Mouse (Mus musculus): ENCODE results near the gene Pym1.
"Not testable (repeated sequence)": the region's sequence is repeated elsewhere in the genome, so short reads cannot be mapped to it uniquely, and the experiment has no call there.

Gene Pym1

DNA sequence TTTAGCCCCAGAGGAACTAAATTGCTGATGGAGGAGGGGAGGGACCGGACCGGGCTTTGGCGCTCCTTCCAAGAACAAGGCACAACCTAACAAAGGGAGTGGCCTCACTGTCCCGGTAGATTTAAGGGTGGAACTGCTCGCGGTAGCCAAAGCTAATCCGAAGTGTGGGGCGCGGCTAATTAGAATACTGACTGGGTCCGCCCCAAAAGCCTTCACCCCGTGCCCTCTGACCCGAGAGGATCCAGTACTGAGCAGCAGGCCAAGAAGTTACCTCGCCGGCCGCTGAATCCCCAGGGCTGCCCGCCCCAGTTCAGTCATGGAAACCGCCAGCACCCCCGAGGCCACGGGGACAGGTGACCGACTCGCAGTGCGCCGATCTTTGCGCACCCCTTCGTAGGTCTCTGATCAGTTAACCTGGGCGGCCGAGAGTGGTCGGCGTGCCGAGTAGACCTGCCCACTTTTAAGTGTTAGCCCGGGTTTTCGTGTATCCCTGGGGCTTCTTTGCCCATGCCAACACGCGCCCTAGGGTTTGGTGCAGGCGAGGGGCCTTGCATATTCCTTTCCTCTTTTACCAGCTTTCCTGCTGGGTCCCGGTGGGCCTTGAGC lies at the start of gene Pym1:
Pym1 (plus strand) TSS at position 244 of the 606 bp plus-strand sequence.
- peak; percentile 18 to 29 for DNase-seq (ENCODE audit: low spot score in 2 of 2)

DNA sequence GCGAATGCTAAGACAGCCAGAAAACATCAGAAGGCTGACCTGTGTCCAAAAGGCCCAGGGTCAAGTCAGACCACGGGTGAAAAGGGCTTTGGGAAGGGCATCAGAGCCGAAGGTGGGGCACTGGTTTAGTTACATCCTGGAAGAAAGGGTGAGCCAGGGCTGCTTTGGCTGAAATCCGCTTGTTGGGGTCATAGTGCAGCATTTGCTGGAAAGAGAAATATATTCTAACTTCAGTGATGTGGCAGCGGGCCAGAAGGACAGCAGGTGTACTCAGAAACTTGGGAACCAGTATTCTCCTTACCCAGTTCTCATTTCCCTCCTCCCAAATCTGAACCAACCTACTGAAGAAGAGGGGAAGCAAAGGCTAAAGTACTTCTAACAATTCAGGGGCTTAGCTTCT lies 48.7 kb upstream of the Pym1 start:
- DNase-seq (ENCODE audit: low spot score in 2 of 2), result no peak

DNA sequence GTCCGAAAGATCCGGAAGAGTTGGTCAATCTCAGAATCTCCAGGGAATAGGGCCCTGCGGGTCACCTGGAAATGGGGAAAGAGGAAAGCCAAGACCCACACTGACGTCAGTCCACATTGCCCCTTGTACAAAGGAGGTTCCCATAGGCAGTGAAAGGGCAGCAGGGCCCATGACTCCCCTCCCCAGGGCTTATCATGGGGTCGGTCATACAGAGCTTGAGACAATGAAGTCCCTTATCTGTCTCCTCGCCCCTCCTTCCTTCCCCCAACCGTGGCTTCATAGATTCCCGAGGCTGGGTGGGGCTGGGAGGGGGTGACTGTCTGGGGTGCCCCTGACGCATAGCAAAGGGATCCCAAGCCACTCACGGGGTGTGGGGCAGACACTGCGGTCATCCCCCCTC lies 48.1 kb upstream of the Pym1 start:
- DNase-seq (ENCODE audit: low spot score in 2 of 2), result no peak

DNA sequence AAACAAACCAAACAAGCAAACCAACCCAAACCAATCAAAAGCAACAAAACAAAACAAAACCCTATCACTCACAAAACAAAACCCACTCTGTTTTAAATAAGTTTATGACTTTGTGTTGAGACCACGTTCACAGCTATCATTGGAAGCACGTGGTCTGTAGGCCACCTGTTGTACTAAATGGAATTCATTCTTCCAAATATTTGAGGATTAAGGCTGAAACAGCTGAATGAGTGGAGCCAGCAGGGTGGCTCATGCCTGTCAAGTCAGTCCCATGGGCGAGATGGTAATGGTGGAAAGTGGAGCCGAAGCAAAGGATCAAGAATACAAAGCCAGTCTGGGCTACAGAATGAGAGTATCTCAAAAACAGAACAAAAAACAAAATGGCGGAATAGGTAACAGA lies 47.0 kb upstream of the Pym1 start:
- no peak for DNase-seq (ENCODE audit: low spot score in 2 of 2)

DNA sequence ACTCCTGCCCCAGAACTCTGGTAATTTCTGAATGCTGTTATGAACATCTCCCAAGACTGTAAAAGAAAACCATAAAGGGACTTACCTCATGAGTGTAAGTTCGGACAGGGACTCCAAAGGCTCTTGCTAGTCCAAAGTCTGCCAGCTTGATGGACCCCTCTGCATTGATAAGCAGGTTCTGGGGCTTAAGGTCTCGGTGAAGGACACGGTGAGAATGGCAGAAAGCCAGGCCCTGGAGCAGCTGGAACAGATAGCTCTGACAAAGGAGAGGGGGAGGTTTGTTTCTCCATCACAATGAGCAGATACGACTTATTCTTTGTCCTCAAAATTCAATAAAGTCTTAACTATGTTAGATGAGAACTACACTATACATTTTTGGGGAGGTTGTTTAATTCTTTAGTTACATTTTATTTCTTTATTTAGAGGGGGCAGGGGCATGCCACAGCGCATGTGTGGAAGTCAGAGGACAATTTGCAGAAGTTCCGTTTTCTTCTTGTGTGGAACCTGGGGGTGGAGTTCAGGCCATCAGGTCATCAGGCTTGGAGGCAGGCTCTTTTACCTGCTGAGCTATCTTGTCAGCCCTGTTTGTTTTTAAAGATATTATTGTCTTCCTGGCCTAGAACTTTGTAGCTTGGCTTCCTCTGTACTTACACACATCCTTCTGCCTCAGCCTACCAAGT lies 45.2 kb upstream of the Pym1 start:
- DNase-seq (ENCODE audit: low spot score in 2 of 2), result no peak

DNA sequence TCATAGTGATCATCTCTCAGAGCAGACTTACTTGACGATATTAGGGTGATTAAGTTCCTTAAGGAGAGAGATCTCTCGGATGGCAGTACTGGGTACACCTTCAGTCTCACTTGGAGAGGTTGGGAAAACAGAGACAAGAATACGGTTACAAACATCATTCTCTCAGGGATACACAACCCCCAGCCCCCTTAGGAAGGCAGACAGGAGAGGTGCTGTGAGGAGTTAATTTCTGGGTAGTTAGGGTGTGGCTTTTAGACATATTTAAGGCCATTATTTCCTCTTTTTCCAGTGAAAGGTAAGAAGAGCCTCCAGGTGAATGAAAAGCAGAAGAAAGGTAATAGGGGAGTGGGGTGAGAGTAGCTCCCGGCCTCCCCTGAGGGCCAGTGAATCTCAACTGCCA lies 43.8 kb upstream of the Pym1 start, which contains the start of gene Pmel:
Pmel (plus strand) TSS at position 301 of the 400 bp plus-strand sequence.
- DNase-seq (ENCODE audit: low spot score in 2 of 2), result no peak

DNA sequence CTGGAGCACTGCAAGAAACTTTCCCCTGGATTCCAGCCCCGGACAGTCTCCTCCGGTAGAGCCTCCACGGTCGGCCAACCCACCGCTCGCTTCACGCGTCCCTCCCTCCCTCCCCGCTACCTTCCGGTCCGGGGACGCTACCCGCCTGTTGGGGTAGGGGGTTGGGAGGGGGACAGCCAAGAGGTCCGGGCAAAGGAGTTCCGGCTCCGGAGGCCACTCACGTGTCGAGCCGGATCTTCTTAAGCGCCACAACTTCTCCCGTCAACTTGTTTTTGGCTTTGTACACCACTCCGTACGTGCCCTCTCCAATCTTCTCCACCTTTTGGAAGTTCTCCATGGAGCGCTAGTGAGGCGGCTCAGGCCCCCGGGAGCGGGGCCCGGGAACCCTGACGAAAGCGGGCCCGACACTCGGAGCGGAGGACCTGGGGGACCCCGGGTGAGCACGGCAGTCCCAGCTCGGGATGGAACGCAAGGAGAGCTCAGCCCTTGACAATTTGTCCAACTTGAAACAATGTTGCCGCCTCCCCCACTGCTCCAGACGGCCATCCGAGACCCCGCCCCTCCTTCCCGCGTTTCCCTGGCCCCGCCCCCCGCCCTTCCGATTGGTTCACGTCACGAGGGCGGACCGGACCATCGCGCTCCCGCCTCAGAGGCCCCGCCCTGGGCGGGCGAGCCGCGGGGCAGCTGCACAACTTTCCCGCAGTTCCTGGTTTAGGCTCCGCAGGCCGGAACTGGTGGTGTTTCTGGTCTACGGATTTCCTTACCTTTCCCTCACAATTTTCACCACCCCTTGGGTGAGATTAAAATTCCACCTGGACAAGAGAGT lies 43.0 kb upstream of the Pym1 start, which contains the start of gene Cdk2:
Cdk2 (minus strand) TSS at position 541 of the 826 bp plus-strand sequence.
- peak; percentile 64 to 67 for DNase-seq (ENCODE audit: low spot score in 2 of 2)

DNA sequence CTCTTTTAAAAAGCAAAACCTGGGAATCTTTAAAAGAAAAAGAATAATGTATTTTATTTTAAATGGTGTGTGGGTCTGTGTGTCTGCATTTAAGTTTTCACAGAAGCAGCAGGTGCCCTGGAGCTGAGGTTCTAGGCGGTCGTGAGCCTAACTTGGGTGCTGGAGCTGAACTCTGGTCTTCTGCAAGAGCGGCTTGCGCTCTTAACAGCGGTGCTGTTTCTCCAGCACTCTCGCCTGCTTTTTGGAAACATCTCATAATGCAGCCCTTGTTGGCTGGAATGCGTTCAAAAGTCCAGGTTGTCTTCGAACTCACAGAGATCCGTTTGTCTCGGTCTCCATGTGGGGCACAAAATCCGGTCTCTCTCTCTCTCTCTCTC lies 42.4 kb upstream of the Pym1 start:
- no peak for DNase-seq (ENCODE audit: low spot score in 2 of 2)

DNA sequence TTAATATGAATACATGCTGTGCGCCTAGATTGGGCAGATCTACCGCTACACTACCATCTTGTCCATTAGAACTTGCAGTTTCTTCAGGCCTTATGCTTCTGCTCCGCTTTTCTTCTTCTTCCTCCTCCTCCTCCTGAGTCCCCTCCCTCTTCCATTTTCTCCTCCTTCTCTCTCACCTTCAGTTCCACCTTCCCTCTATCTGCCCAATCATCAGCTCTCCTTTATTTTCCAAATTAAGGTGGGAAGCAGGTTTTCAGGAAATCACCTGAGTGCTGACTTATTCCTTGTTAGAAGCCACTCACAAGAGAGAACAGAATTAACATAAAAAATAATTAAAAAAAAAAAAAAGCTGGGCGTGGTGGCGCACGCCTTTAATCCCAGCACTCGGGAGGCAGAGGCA lies 36.4 kb upstream of the Pym1 start:
- not testable (repeated sequence) for DNase-seq (ENCODE audit: low spot score in 2 of 2)

DNA sequence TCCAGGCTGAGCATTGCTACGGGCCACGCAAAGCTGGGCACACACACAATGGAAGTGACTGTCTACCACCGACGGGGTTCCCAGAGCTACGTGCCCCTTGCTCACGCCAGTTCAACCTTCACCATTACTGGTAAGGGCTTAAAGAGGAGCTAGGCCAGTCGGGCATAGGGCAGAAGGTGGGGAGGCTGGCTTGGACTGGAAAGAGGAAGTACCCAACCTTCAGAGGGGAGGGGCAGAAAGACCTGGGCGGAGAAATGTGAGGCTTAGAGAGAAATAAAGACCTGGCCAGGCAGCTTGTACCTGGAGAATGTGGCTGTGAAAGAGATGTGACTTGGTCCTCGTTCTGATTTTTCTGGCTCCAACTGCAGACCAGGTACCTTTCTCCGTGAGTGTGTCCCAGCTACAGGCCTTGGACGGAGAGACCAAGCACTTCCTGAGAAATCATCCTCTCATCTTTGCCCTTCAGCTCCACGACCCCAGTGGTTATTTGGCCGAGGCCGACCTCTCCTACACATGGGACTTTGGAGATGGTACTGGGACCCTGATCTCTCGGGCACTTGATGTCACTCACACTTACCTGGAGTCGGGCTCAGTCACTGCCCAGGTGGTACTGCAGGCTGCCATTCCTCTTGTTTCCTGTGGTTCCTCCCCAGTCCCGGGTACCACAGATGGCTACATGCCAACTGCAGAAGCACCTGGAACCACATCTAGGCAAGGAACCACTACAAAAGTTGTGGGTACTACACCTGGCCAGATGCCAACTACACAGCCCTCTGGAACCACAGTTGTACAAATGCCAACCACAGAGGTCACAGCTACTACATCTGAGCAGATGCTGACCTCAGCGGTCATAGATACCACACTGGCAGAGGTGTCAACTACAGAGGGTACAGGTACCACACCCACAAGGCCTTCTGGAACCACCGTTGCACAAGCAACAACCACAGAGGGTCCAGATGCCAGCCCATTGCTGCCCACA lies 31.8 kb upstream of the Pym1 start:
- DNase-seq (ENCODE audit: low spot score in 2 of 2), result no peak

DNA sequence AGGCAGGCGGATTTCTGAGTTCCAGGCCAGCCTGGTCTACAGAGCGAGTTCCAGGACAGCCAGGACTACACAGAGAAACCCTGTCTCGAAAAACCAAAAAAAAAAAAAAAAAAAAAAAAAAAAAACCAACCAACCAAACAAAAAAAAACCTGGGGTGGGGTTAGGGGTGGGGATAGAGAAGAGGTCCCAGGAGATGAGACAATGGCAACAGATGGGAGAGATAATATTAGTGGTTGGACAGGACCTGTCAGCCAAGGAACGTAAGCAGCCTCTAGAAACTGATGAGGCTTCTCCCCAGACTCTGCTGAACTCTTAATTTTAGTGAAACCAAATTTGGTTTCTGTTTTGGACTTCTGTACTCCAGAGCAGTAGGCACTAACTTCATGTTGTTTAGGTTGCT lies 22.2 kb upstream of the Pym1 start:
- DNase-seq (ENCODE audit: low spot score in 2 of 2), result not testable (repeated sequence)

DNA sequence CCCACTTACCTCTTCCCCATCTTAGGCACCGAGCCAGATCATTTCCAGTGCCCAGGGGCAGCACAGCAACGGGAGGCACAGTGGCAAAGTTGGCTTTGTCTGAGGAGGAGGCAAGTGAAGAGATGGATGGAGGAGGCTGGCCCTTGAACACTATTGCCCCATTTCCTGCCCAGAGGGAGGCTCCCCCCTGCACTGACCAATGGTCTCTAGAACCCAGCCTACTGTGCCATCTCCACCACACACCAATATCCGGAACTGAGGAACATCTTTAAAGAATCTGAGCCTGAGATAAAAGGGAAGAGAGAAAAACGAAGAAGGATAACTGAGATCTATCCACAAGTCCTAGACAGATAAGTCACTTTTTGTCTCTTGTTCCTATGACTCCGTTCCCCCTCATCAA lies 19.6 kb upstream of the Pym1 start:
- DNase-seq (ENCODE audit: low spot score in 2 of 2), result no peak

DNA sequence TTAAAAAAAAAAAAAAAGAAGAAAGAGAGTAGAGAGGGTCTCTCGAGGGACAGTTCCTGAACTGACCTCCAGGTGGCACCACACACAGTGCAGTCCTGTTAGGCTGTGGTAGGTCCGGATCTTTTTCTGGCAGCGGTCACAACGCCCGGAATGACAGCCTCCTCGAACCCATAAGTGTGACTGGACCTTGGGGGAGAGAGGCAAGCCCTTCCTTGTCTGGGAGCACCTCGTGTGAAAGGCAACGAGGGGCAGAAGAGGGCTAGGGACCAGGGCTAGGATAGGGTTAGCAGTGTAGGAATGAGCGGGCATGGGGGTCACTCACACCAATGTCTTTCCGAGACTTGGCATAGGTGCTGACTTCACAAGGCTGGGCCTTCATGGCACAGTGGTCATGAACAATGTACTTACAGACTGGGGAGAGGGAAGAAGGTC lies 16.7 kb upstream of the Pym1 start:
- peak in 1 of 2 experiments; percentile 22 for DNase-seq (ENCODE audit: low spot score in 2 of 2)

DNA sequence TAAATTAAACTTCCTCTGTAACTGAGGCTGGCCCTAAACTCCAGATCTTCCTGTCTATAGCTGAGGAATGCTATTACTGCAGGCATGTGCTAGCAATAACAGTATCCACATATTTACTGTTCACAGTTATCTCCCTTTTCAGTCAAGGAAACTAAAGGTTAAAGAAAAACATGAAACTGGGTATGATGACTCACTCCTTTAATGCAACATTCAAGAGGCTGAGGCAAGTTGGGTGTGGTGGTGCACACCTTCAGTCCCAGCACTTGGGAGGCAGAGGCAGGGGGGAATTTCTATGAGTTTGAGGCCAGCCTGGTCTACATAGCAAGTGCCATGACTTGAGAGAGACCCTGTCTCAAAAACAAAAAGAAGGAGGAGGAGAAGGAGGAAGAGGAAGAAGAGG lies 15.7 kb upstream of the Pym1 start:
- DNase-seq (ENCODE audit: low spot score in 2 of 2), result no peak

DNA sequence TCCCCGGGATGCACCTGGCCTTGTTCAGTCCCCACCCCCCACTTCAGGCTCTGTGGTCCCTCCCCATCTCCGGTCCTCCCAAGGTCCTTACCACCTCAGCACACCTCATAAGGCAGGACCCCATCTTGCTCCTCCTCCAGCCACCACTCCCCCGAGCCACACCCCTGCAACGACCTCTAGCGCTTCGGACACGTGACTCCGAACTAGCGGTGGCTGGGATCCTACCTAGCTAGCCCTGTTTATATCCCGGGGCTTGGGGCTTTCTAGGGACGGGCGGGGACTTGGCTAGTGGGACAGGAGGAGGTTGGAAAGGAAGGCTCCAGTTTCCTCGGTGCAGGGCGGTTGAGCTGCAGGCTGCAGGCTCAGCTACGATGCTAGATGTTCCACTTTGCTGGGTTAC lies 10.3 kb upstream of the Pym1 start:
- DNase-seq (ENCODE audit: low spot score in 2 of 2), result no peak

DNA sequence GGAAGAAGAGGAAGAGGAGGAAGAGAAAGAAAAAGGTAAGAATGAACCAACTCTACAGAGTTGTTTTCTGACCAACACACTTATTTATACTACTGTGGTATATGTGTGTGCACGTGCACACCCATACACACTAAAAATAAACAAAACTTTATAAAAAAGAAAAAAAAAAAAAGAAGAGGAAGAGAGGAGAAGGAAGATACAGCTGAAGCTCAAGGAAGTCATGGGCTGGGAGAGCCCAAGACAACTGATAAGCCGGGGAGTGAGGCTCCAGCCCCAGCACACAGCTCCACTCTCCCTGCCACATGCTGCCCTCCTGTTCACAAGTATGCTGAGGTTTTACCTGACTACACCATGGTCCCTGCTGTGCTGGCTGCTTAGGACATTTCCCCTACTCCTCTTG lies 7.4 kb upstream of the Pym1 start:
- DNase-seq (ENCODE audit: low spot score in 2 of 2), result no peak

DNA sequence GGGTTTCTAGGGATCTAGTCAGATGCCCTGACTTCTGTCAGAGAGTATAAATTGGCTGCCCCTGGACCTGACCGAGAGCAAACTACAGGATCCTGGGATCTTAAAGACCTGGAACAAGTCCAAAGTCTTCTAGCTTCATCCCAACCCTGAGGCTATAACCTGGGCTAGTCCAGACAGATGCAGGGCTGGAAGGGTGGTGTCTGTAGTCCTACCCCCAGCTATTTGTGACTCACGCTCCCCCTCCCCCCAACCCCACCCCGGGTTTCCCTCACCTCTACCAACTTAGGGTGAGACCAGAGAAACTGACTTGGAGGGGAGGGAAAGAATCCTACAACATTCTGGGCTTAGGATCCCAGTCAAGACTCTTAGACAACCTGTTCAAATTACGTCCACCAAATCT lies 5.1 kb upstream of the Pym1 start:
- no peak for DNase-seq (ENCODE audit: low spot score in 2 of 2)

DNA sequence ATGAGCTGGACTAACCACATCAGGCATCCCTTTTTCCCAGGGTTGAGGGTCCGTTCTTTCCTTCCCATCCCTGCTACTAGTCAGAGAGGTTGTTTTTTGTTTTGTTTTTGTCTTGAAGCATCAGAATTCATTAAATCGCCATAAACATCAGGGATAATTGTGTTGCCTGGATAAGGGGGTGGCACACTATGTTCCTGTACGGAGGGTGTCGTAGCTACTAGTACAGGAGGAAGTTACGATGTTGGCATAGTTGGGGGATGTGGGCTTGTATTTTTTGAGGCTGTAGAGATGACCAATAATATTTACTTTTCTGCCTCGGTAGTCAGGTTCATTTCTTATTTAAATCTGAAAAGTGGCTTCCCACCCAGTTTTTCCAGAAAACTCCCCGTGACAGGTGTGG lies 4.5 kb upstream of the Pym1 start:
- DNase-seq (ENCODE audit: low spot score in 2 of 2), result no peak

DNA sequence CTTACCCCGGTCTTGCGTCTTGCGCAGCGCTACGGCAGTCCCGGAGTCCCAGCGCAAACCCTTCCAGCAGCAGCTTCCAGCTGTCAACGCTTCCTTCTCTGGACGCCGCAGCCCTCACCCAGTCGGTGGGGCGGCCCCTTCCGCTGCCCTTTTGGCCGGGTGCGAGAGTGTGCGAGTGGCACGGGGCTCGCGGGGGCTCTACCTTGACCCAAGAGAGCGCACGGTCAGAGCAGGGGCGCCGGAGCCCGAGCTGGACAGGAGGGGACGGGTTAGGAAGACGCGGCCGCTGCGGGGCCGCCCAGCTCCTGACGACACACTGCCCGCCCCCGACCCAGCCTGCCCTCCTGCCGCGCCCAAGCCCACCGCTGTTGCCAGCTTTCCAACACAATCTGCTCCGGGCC lies 3.9 kb upstream of the Pym1 start:
- DNase-seq (ENCODE audit: low spot score in 2 of 2), result peak in 1 of 2 experiments; percentile 16

DNA sequence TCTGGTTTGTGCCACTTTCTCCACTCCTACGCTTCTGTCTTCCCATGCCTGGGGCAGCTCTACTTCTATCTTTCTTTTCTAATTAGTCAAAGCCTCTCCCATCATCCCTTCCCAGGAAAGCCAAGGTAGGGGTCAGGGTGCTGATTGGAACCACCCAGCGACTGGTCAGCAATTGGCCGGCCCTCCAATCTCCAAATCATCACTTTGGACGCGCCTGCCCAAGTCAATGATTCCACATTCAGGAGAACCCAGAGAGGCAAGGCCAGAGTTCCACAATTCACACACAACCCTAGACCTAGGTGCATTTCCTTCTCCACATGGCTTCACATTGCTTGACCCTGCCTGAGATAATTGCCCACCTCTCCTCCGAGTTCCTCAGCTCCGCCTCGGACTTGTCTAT lies 3.5 kb upstream of the Pym1 start:
- no peak for DNase-seq (ENCODE audit: low spot score in 2 of 2)

All from right cerebral cortex, postnatal 36 days (tissue).